Mouse (Mus musculus) effector memory CD4-positive, alpha-beta T cell, adult 5 months (primary cell): ENCODE measurements around the gene 1810043G02Rik. TPM values are rescaled to one million over a fixed set of nuclear protein-coding genes. Genes with fewer than 3 reads are reported as not detected.

Experiments used
- polyA plus RNA-seq: library from polyadenylated mRNA; unstranded; fragments of 100-300 nt; shearing (Covaris generic); gene quantifications from one replicate; pipeline ENCODE4 v1.2.1, GENCODE M21; 2017

Gene 1810043G02Rik
- 7.1 TPM for polyA plus RNA-seq

GRCm38 (mm10) chr10:77978351-77979350 lies at the start of gene 1810043G02Rik:
1810043G02Rik (plus strand) TSS chr10:77978524.

GRCm38 (mm10) chr10:77970481-77970880 lies 7.8 kb upstream of the 1810043G02Rik start, which contains the start of gene Trpm2:
Trpm2 (minus strand) TSS chr10:77970563.

GRCm38 (mm10) chr10:78009945-78010293 lies 31.6 kb downstream of the 1810043G02Rik start, which contains the start of gene Pfkl:
Pfkl (minus strand) TSS chr10:78010083.

Other genes starting within 250 kb of the 1810043G02Rik start
- gene Gm18596, start 235.9 kb upstream of the 1810043G02Rik start, polyA plus RNA-seq: not detected
- not detected for gene Gm9736, start 227.2 kb upstream of the 1810043G02Rik start, polyA plus RNA-seq
- not detected for gene Gm3233, start 218.8 kb upstream of the 1810043G02Rik start, polyA plus RNA-seq
- not detected for gene Gm3238, start 207.2 kb upstream of the 1810043G02Rik start, polyA plus RNA-seq
- not detected for gene Gm7138, start 201.6 kb upstream of the 1810043G02Rik start, polyA plus RNA-seq
- gene Gm3250, start 196.0 kb upstream of the 1810043G02Rik start, polyA plus RNA-seq: not detected
- gene Gm7137, start 190.3 kb upstream of the 1810043G02Rik start, polyA plus RNA-seq: not detected
- not detected for gene Gm9639, start 183.4 kb upstream of the 1810043G02Rik start, polyA plus RNA-seq
- not detected for gene Gm19668, start 179.4 kb upstream of the 1810043G02Rik start, polyA plus RNA-seq
- not detected for gene Gm9507, start 166.7 kb upstream of the 1810043G02Rik start, polyA plus RNA-seq
- gene Gm2696, start 163.8 kb upstream of the 1810043G02Rik start, polyA plus RNA-seq: not detected
- not detected for gene Krtap10-4, start 151.4 kb upstream of the 1810043G02Rik start, polyA plus RNA-seq
- not detected for gene Krtap10-10, start 142.6 kb upstream of the 1810043G02Rik start, polyA plus RNA-seq
- not detected for gene Gm36176, start 131.7 kb upstream of the 1810043G02Rik start, polyA plus RNA-seq
- not detected for gene Gm10318, start 125.7 kb upstream of the 1810043G02Rik start, polyA plus RNA-seq
- not detected for gene Gm3285, start 116.5 kb upstream of the 1810043G02Rik start, polyA plus RNA-seq
- gene Lrrc3, start 76.0 kb upstream of the 1810043G02Rik start, polyA plus RNA-seq: not detected
- 0.74 TPM for gene Trpm2, start 8.0 kb upstream of the 1810043G02Rik start, polyA plus RNA-seq
- 125 TPM for gene Pfkl, start 31.6 kb downstream of the 1810043G02Rik start, polyA plus RNA-seq
- not detected for gene Dnmt3l, start 63.4 kb downstream of the 1810043G02Rik start, polyA plus RNA-seq
- gene Aire, start 65.1 kb downstream of the 1810043G02Rik start, polyA plus RNA-seq: 0.32 TPM
- 12.5 TPM for gene Icosl, start 90.8 kb downstream of the 1810043G02Rik start, polyA plus RNA-seq
- gene D10Jhu81e, start 191.3 kb downstream of the 1810043G02Rik start, polyA plus RNA-seq: 44.1 TPM
- gene Pwp2, start 206.6 kb downstream of the 1810043G02Rik start, polyA plus RNA-seq: 20.6 TPM